Mouse (Mus musculus): ENCODE data around the gene Ssu2. TPM values are rescaled to one million over a fixed set of nuclear protein-coding genes. Genes with fewer than 3 reads are reported as not detected.

Ssu2 gene
- 0.50 and 0.55 TPM in 2 replicates for polyA plus RNA-seq (2012; rRNA removed)

DNA sequence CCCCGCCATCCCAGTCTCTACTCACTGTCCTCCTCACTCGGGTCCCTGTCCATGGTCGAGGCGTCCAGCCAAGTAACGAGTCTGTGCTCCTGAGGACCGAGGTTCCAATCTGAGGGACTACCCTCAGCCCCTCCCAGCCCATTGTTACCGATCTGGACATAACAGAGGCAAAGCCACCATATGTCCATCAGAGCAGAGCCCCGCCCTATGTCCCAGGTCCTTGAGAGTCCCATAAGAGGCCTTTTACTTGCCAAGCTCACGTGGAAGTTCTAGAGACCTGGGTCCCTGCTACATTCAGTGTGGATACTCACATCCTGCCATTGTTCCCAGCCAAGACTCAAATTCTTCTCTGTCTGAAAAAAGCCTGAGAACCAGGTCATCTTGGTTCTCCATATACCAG, at the start of gene Ssu2:
TSS of gene Ssu2 (minus strand) at position 77 of the 400 bp plus-strand sequence.
- no peak within 1 kb of the TSS for H3K4me3 ChIP-seq (ENCODE audit: insufficient read depth, low read length)
- no peak within 1 kb of the TSS for H3K27ac ChIP-seq (ENCODE audit: insufficient read depth, low read length)
- TF ChIP-seq POLR2A (IDR thresholded peaks at IDR 0.05; ENCODE audit: extremely low read depth, insufficient read depth, low read length) = no peak
- no peak for TF ChIP-seq CTCF (IDR thresholded peaks at IDR 0.05; ENCODE audit: extremely low read depth, insufficient read depth, low read length)
- no peaks in the 10 kb centered on the region for H3K4me1 ChIP-seq (ENCODE audit: control insufficient read depth, insufficient read depth, low read length)

DNA sequence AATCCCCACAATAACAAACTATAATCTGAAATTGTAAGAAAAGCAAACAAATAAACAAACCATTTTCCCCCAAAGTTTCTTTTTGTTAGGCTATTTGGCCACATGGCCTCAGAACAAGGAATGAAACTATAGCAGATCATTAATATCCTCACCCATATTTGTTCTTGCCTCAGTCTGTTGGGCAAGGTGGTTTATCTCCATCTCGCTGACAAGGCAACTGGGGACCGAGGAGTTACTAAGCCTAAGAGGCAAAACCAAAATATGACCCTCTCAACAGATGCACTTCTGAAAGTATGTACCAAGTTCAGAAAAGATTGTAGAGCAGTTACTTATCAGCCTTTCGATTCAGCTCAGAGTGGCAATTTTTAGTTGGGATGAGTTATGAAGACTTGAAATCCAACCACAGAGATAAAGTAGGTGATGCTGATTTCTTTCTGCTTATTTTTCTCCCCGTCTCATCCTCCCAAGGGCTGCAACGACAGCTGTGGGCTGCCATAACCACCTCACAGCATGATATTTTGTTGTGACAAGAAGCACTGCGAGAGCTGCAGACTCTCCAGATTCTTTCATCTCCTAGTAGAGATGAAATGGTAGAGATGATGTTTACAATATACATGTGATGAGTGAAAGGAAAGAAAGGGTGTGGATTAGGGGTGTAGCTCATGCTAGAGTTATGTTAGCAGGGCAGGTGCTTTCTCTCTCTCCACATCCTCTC, 38.4 kb upstream of the Ssu2 start:
- TF ChIP-seq POLR2A (IDR thresholded peaks at IDR 0.05; ENCODE audit: extremely low read depth, insufficient read depth, low read length) = no peak
- TF ChIP-seq CTCF (IDR thresholded peaks at IDR 0.05; ENCODE audit: extremely low read depth, insufficient read depth, low read length) = no peak
- no peak overlapping the region for H3K4me3 ChIP-seq (ENCODE audit: insufficient read depth, low read length)
- H3K27ac ChIP-seq (ENCODE audit: insufficient read depth, low read length) = no peak overlapping the region
- no peaks in the 10 kb centered on the region for H3K4me1 ChIP-seq (ENCODE audit: control insufficient read depth, insufficient read depth, low read length)

DNA sequence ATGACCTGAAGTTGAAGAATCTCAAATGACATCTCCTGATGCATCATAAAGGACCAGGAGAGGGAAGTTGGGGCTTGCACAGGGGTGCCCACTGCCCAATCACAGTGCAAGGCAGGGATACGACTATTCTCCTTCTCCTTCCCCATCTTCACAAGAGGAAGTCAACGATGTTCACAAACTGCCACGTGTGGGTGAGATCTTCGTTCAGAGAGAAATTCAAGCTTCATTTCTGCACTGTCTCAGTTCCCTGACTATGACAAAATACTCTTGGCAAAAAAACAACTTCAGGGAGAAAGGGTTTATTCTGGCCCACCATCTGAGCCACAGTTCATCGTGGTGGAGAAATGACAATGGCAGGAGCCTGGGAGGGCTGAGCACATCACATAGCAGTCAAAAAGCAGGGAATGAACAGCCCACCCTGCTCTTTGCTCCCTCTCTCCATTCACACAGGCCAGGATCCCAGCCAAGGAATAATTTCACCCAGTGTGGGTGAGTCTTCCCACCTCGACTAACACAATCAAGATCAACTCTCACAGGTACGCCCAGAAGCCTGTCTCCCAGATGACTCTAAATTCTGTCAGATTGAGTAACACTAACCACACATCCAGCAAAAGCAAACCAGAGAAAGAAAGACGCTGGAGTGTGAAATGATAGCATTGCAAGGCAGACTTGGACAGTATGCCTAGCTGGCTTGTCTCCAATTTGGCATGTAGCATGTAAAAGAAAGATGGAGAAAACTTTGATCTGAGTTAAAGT, 36.1 kb upstream of the Ssu2 start:
- Histone ChIP-seq H3K4me1 (ENCODE audit: control insufficient read depth, insufficient read depth, low read length) (peaks cover 5% of the 10 kb centered on the region), H3K4me3 (ENCODE audit: insufficient read depth, low read length) (no peak overlapping the region), H3K27ac (ENCODE audit: insufficient read depth, low read length) (no peak overlapping the region)
- no peak for TF ChIP-seq POLR2A (IDR thresholded peaks at IDR 0.05; ENCODE audit: extremely low read depth, insufficient read depth, low read length)
- no peak for TF ChIP-seq CTCF (IDR thresholded peaks at IDR 0.05; ENCODE audit: extremely low read depth, insufficient read depth, low read length)

DNA sequence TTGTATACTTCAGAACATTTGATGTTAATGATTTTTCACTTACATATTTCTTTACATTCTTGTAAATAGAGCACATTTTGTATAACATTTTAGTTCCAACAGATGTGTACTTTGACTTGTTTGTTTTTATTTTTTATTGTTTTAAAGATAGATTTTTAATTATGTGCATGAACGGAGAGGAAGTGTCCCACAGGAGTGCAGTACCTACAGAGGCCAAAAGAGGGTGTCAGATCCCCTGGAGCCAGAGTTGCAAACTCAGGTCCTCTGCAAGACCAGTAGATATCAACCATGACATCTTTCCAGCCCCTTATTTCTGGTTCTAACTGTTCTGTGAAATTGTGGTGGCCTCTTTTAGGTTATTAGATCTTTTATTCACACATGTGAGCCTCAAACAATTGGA, 33.1 kb upstream of the Ssu2 start:
- H3K4me3 ChIP-seq (ENCODE audit: insufficient read depth, low read length) = no peak overlapping the region
- H3K4me1 ChIP-seq (ENCODE audit: control insufficient read depth, insufficient read depth, low read length) = peaks cover 6% of the 10 kb centered on the region
- H3K27ac ChIP-seq (ENCODE audit: insufficient read depth, low read length) = no peak overlapping the region
- TF ChIP-seq CTCF (IDR thresholded peaks at IDR 0.05; ENCODE audit: extremely low read depth, insufficient read depth, low read length) = 0 out of 2 replicates have a peak, but pooled peaks have one; percentile 11
- TF ChIP-seq POLR2A (IDR thresholded peaks at IDR 0.05; ENCODE audit: extremely low read depth, insufficient read depth, low read length) = no peak

DNA sequence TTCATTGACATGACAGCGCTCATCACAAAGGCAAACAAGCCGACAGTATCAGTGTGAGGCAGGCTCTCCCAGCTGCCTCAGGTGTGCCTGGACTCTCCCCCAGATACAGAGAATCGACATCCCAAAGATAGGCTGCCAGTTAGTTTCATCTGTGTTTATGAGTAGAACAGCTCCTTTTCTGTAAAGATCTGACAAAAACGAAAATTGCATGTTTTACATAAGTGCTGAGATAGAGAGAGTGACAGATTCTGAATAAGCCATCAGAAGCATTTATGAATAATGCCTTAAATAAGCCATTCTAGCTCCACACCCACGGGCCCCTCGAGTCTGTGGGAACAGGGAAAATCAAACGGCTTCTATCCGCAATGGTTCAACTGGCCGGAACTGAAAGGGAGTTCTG, 31.5 kb upstream of the Ssu2 start:
- Histone ChIP-seq H3K4me1 (ENCODE audit: control insufficient read depth, insufficient read depth, low read length) (peaks cover 6% of the 10 kb centered on the region), H3K27ac (ENCODE audit: insufficient read depth, low read length) (no peak overlapping the region), H3K4me3 (ENCODE audit: insufficient read depth, low read length) (no peak overlapping the region)
- TF ChIP-seq POLR2A (IDR thresholded peaks at IDR 0.05; ENCODE audit: extremely low read depth, insufficient read depth, low read length) (no peak), CTCF (IDR thresholded peaks at IDR 0.05; ENCODE audit: extremely low read depth, insufficient read depth, low read length) (no peak)

DNA sequence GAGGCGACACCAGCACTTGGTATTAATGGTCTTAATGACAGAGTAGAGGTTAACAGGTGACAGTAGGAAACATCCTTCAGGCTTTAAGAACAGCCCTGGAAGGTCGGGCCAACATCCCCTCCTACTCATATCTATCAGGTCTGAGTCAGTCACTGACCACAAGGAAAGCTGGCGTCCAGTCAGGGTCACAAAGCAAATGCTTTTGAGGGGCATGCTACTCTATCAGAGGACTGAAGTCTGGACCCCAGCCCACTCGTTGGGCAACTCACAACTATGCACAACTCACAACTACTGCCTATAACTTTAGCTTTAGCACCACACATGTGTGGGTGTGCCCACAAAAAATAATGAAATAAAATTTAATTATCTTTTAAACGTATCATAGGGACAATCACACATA, 16.3 kb upstream of the Ssu2 start:
- no peak for TF ChIP-seq POLR2A (IDR thresholded peaks at IDR 0.05; ENCODE audit: extremely low read depth, insufficient read depth, low read length)
- no peak for TF ChIP-seq CTCF (IDR thresholded peaks at IDR 0.05; ENCODE audit: extremely low read depth, insufficient read depth, low read length)
- H3K4me1 ChIP-seq (ENCODE audit: control insufficient read depth, insufficient read depth, low read length) = peaks cover 6% of the 10 kb centered on the region; the same call in 1 of the 2 replicates
- no peak overlapping the region for H3K4me3 ChIP-seq (ENCODE audit: insufficient read depth, low read length)
- H3K27ac ChIP-seq (ENCODE audit: insufficient read depth, low read length) = no peak overlapping the region

DNA sequence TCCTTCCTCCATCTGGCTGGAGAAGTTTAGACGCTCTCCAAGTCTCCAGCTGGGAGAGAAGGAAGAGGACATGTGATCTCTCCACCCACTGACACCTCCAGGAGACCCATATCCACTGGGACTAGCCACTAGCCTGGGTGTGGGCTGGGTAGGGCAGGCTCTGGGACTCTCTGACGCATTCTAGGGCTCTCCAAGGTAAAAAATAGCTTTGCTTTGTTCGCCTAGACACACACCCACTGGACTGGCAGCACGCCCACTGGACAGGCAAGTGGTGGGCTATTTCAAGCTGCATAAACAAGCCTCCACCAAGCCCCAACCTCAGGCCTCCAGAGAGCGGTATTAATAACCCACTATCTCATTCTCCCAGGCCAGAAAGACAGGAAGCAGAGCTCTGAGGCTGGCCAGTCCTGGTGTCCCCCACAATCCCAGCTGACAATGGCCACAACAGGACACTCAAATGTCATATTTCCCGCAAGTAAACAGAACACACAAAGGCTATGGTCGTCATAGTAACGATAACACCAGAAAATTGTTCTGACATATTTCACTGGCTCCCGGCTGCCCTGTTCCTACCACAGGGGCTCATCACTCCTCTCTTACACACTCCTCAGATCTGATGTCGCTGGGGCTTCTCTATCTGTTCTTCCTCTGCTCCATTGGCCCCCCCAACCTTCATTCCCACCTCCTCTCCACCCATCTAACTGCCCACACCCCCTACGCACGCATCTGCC, 14.3 kb upstream of the Ssu2 start:
- Histone ChIP-seq H3K4me1 (ENCODE audit: control insufficient read depth, insufficient read depth, low read length) (peaks cover 6% of the 10 kb centered on the region; the same call in 1 of the 2 replicates), H3K4me3 (ENCODE audit: insufficient read depth, low read length) (no peak overlapping the region), H3K27ac (ENCODE audit: insufficient read depth, low read length) (no peak overlapping the region)
- TF ChIP-seq CTCF (IDR thresholded peaks at IDR 0.05; ENCODE audit: extremely low read depth, insufficient read depth, low read length) (no peak), POLR2A (IDR thresholded peaks at IDR 0.05; ENCODE audit: extremely low read depth, insufficient read depth, low read length) (no peak)

DNA sequence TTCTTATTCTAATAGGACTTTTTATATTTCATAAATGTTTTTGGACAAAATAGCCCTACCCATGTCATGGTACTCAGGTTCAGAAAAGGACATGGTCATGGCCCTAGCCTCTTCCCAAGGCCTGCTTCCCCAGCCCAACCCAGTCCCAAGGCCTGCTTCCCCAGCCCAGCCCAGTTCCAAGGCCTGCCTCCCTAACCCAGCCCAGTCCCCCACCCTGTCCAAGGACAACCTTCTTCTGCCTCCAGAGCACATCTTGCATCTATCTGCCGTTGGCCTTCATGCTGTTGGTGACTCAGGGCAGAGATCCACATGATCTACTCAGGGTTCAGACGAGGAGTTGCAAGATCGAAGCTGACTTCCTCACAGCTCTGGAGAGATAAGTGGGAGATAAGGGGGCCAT, 9.5 kb upstream of the Ssu2 start:
- H3K4me1 ChIP-seq (ENCODE audit: control insufficient read depth, insufficient read depth, low read length) = peaks cover 6% of the 10 kb centered on the region; the same call in 1 of the 2 replicates
- H3K4me3 ChIP-seq (ENCODE audit: insufficient read depth, low read length) = no peak overlapping the region
- H3K27ac ChIP-seq (ENCODE audit: insufficient read depth, low read length) = no peak overlapping the region
- TF ChIP-seq CTCF (IDR thresholded peaks at IDR 0.05; ENCODE audit: extremely low read depth, insufficient read depth, low read length) = no peak
- no peak for TF ChIP-seq POLR2A (IDR thresholded peaks at IDR 0.05; ENCODE audit: extremely low read depth, insufficient read depth, low read length)

DNA sequence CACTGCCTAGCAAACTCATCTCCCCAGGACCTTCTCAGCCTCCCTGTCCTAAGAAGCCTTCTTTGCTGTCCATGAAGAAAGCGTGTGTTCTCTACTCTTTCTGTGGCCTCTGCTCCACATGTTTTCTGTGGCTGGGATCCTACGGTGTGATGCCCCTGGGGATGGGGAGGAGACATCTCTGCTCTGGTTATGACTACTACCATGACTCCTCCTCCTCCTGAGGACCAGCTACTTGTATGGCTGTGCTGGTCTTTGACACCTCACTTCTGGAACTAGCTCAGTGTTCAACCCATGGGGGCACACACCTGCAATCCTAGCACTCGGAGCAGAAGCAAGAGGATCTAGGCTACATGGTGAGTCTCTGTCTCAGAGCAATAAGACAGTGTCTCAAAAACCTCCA, 8.5 kb upstream of the Ssu2 start:
- Histone ChIP-seq H3K4me1 (ENCODE audit: control insufficient read depth, insufficient read depth, low read length) (peaks cover 3% of the 10 kb centered on the region; the same call in 1 of the 2 replicates), H3K4me3 (ENCODE audit: insufficient read depth, low read length) (no peak overlapping the region), H3K27ac (ENCODE audit: insufficient read depth, low read length) (no peak overlapping the region)
- TF ChIP-seq POLR2A (IDR thresholded peaks at IDR 0.05; ENCODE audit: extremely low read depth, insufficient read depth, low read length) (no peak), CTCF (IDR thresholded peaks at IDR 0.05; ENCODE audit: extremely low read depth, insufficient read depth, low read length) (no peak)

All from cortical plate, adult 2 months (tissue).